Comparison of ENCODE assay signal across 12 mouse cellular contexts in genomic region chr2:166615338-166616075, GRCm38 (mm10).
DNase-seq lines count a peak whose midpoint lies in the region; ATAC-seq and TF ChIP-seq lines count a peak whose summit lies in the region.
"Had no signal": no experiment of that assay in that cellular context is flagged by ENCODE, and none has a peak within 500 bp of the region (broad histone marks: within the 10 kb centered on the region; RNA-seq: fewer than 3 reads in every experiment).

No protein-coding gene starts in this region.

- H3K79me2 ChIP-seq in heart, adult 2 months (replicated peaks; ENCODE audit: control insufficient read depth, insufficient read depth, low read length) = no peaks in the 10 kb centered on the region

- H3K4me2 ChIP-seq in hindbrain, embryonic 11.5 days (replicated peaks; ENCODE audit: low read depth, low read length) = no peak overlapping the region
- no peak overlapping the region for H3K4me2 ChIP-seq in midbrain, embryonic 14.5 days (ENCODE audit: low read length)
- H3K4me2 ChIP-seq in midbrain, embryonic 15.5 days = no peak overlapping the region
- H3K4me2 ChIP-seq: hindbrain, embryonic 14.5 days; kidney, embryonic 15.5 days; liver, embryonic 15.5 days had no signal

- H3K27me3 ChIP-seq in hindbrain, embryonic 10.5 days (ENCODE audit: insufficient read depth, poor library complexity, severe bottlenecking) = no peaks in the 10 kb centered on the region
- H3K27me3 ChIP-seq in hindbrain, embryonic 11.5 days (ENCODE audit: control insufficient read depth, insufficient read depth, low read length) = no peaks in the 10 kb centered on the region
- no peaks in the 10 kb centered on the region for H3K27me3 ChIP-seq in heart, adult 2 months (ENCODE audit: control insufficient read depth, insufficient read depth, low read length)
- no peaks in the 10 kb centered on the region for H3K27me3 ChIP-seq in midbrain, embryonic 14.5 days (ENCODE audit: control insufficient read depth, insufficient read depth, low read length)
- H3K27me3 ChIP-seq in midbrain, embryonic 15.5 days (replicated peaks) = no peaks in the 10 kb centered on the region
- H3K27me3 ChIP-seq: kidney, embryonic 15.5 days; liver, embryonic 15.5 days had no signal

- 89% methylated on average over 2 of the region's 2 CpGs for WGBS in hindbrain, embryonic 10.5 days
- 84% methylated on average over 2 of the region's 2 CpGs for WGBS in hindbrain, embryonic 11.5 days
- 56% methylated on average over 2 of the region's 2 CpGs for WGBS in heart, adult 2 months
- 86% methylated on average over 2 of the region's 2 CpGs for WGBS in olfactory bulb, adult 2 months
- WGBS in midbrain, embryonic 14.5 days = 90% methylated on average over 2 of the region's 2 CpGs
- WGBS in midbrain, embryonic 15.5 days = 93% methylated on average over 2 of the region's 2 CpGs

- intact Hi-C loops in heart, adult 2 months (cut with DNase I) = no loop called here

- TF ChIP-seq EP300 in heart, adult 2 months (IDR thresholded peaks at IDR 0.05; ENCODE audit: insufficient read depth, low read depth, low read length) = 0 out of 2 replicates have a peak, but pooled peaks have one; percentile 33

- peaks cover 97% of the 10 kb centered on the region for H3K36me3 ChIP-seq in hindbrain, embryonic 10.5 days
- H3K36me3 ChIP-seq in hindbrain, embryonic 11.5 days (ENCODE audit: control insufficient read depth, insufficient read depth, low read length) = no peaks in the 10 kb centered on the region; the same call in 1 of the 2 replicates
- no peaks in the 10 kb centered on the region for H3K36me3 ChIP-seq in heart, adult 2 months (ENCODE audit: control insufficient read depth, insufficient read depth, low read length)
- no peaks in the 10 kb centered on the region; the same call in 1 of the 2 replicates for H3K36me3 ChIP-seq in midbrain, embryonic 14.5 days (ENCODE audit: control insufficient read depth, insufficient read depth, low read length)
- no peaks in the 10 kb centered on the region for H3K36me3 ChIP-seq in midbrain, embryonic 15.5 days (replicated peaks)

- no peak overlapping the region for H3K9ac ChIP-seq in hindbrain, embryonic 11.5 days (ENCODE audit: low read depth, low read length)
- no peak overlapping the region for H3K9ac ChIP-seq in heart, adult 2 months (ENCODE audit: low read depth, low read length)
- H3K9ac ChIP-seq in midbrain, embryonic 14.5 days (replicated peaks; ENCODE audit: low read length) = no peak overlapping the region
- no peak overlapping the region for H3K9ac ChIP-seq in midbrain, embryonic 15.5 days
- H3K9ac ChIP-seq: hindbrain, embryonic 14.5 days; kidney, embryonic 15.5 days; liver, embryonic 15.5 days had no signal

- no peak for TF ChIP-seq CTCF in heart, adult 2 months (IDR thresholded peaks at IDR 0.05)
- TF ChIP-seq CTCF in olfactory bulb, adult 2 months (IDR thresholded peaks at IDR 0.05; ENCODE audit: insufficient read depth, low read depth, low read length) = no peak

- no peak for DNase-seq in hindbrain, embryonic 10.5 days (ENCODE audit: low spot score)
- no peak for DNase-seq in hindbrain, embryonic 11.5 days (ENCODE audit: low spot score)
- peak; percentile 70 to 80 for DNase-seq in heart, adult 2 months
- no peak for DNase-seq in midbrain, embryonic 14.5 days
- DNase-seq: cerebellum, adult 2 months; thymus, postnatal 14 days had no signal

- no peak overlapping the region for H3K4me3 ChIP-seq in hindbrain, embryonic 10.5 days
- H3K4me3 ChIP-seq in hindbrain, embryonic 11.5 days (ENCODE audit: low read depth, low read length) = no peak overlapping the region
- no peak overlapping the region for H3K4me3 ChIP-seq in heart, adult 2 months
- H3K4me3 ChIP-seq in olfactory bulb, adult 2 months (ENCODE audit: insufficient read depth, low read depth, low read length) = no peak overlapping the region
- H3K4me3 ChIP-seq in midbrain, embryonic 14.5 days (replicated peaks; ENCODE audit: low read depth, low read length) = no peak overlapping the region
- H3K4me3 ChIP-seq in midbrain, embryonic 15.5 days = no peak overlapping the region
- H3K4me3 ChIP-seq: kidney, embryonic 15.5 days; liver, embryonic 15.5 days had no signal

- no peak for TF ChIP-seq POLR2A in heart, adult 2 months (IDR thresholded peaks at IDR 0.05; ENCODE audit: insufficient read depth, low read depth, low read length)
- TF ChIP-seq POLR2A in olfactory bulb, adult 2 months (IDR thresholded peaks at IDR 0.05; ENCODE audit: insufficient read depth, low read depth, low read length) = no peak

- H3K9me3 ChIP-seq in hindbrain, embryonic 10.5 days = no peaks in the 10 kb centered on the region
- no peaks in the 10 kb centered on the region for H3K9me3 ChIP-seq in hindbrain, embryonic 11.5 days (ENCODE audit: control insufficient read depth, low read length)
- no peaks in the 10 kb centered on the region for H3K9me3 ChIP-seq in midbrain, embryonic 14.5 days (ENCODE audit: control insufficient read depth, low read length)
- no peaks in the 10 kb centered on the region for H3K9me3 ChIP-seq in midbrain, embryonic 15.5 days
- H3K9me3 ChIP-seq: kidney, embryonic 15.5 days; liver, embryonic 15.5 days had no signal

- H3K4me1 ChIP-seq in hindbrain, embryonic 10.5 days (replicated peaks) = peaks cover 15% of the 10 kb centered on the region
- no peaks in the 10 kb centered on the region for H3K4me1 ChIP-seq in hindbrain, embryonic 11.5 days (replicated peaks; ENCODE audit: control insufficient read depth, insufficient read depth, low read length)
- peaks cover 5% of the 10 kb centered on the region for H3K4me1 ChIP-seq in heart, adult 2 months (ENCODE audit: control insufficient read depth, insufficient read depth, low read length)
- H3K4me1 ChIP-seq in olfactory bulb, adult 2 months (ENCODE audit: control insufficient read depth, insufficient read depth, low read length) = peaks cover 17% of the 10 kb centered on the region
- no peaks in the 10 kb centered on the region for H3K4me1 ChIP-seq in midbrain, embryonic 14.5 days (ENCODE audit: control insufficient read depth, insufficient read depth, low read length)
- no peaks in the 10 kb centered on the region for H3K4me1 ChIP-seq in midbrain, embryonic 15.5 days

- no peak for ATAC-seq in hindbrain, embryonic 11.5 days (ENCODE audit: low FRiP score)
- 0 out of 2 replicates have a peak, but pooled peaks have one; percentile 17 for ATAC-seq in erythroid progenitor cell, adult 5-6 weeks (replicated peaks; ENCODE audit: low FRiP score, poor library complexity, severe bottlenecking)
- ATAC-seq in midbrain, embryonic 14.5 days (ENCODE audit: low FRiP score, low TSS enrichment) = no peak
- ATAC-seq in midbrain, embryonic 15.5 days (replicated peaks) = no peak

- peak overlapping the region; percentile 2; the same call in 1 of the 2 replicates for H3K27ac ChIP-seq in hindbrain, embryonic 10.5 days
- no peak overlapping the region for H3K27ac ChIP-seq in hindbrain, embryonic 11.5 days (ENCODE audit: low read depth, low read length)
- H3K27ac ChIP-seq in heart, adult 2 months = no peak overlapping the region
- peak overlapping the region; percentile 48 for H3K27ac ChIP-seq in olfactory bulb, adult 2 months (ENCODE audit: insufficient read depth, low read depth, low read length)
- no peak overlapping the region for H3K27ac ChIP-seq in midbrain, embryonic 14.5 days (replicated peaks; ENCODE audit: low read depth, low read length)
- no peak overlapping the region for H3K27ac ChIP-seq in midbrain, embryonic 15.5 days
- H3K27ac ChIP-seq: hindbrain, embryonic 14.5 days; kidney, embryonic 15.5 days; liver, embryonic 15.5 days had no signal

Comparison
In these comparisons a context has a peak if more than half of its experiments do, and no peak if none do; other contexts are left out.
1. H3K27ac ChIP-seq: peak in hindbrain, embryonic 10.5 days (single experiment) and olfactory bulb, adult 2 months (single experiment); none in hindbrain, embryonic 11.5 days (single experiment), heart, adult 2 months (single experiment), midbrain, embryonic 14.5 days (single experiment) and midbrain, embryonic 15.5 days (single experiment).
2. DNase-seq: peak in heart, adult 2 months (2 of 2); none in hindbrain, embryonic 10.5 days (single experiment), hindbrain, embryonic 11.5 days (single experiment) and midbrain, embryonic 14.5 days (single experiment).